Mouse (Mus musculus) testis, postnatal 10 days (tissue): ENCODE measurements around the gene Ifit3.
"Not testable (repeated sequence)": the region's sequence is repeated elsewhere in the genome, so short reads cannot be mapped to it uniquely, and the experiment has no call there.

Source experiments
- DNase-seq: peaks from one replicate; pipeline ENCODE4 v3.0.0; 2021; ENCODE audit warnings: low spot score

Gene Ifit3

GRCm38 (mm10) chr19:34583126-34583766 lies at the start of gene Ifit3:
Gene Ifit3, plus strand, starts transcription at chr19:34583531.
- DNase-seq, result not testable (repeated sequence)

DNA sequence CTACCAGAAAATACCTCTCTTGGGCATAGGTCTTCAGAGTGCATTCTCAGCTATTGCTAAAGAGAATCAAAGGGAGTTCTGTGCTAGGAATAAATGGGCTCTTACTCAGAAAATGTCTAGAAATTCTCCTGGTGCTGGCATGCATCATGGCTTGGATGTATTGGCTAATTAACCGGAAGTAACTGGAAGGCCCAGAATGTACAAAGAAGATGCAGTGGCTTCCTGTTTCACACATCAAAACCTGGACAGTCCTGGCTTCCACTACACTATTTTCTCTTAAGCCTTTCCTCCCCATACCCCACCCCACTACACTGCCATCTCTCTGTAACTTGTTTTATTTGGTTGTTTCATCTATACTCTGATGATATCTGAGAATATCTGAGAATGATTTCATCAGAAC lies 43.9 kb upstream of the Ifit3 start:
- no peak for DNase-seq

GRCm38 (mm10) chr19:34546211-34546610 lies 37.1 kb upstream of the Ifit3 start:
- DNase-seq, result no peak

DNA sequence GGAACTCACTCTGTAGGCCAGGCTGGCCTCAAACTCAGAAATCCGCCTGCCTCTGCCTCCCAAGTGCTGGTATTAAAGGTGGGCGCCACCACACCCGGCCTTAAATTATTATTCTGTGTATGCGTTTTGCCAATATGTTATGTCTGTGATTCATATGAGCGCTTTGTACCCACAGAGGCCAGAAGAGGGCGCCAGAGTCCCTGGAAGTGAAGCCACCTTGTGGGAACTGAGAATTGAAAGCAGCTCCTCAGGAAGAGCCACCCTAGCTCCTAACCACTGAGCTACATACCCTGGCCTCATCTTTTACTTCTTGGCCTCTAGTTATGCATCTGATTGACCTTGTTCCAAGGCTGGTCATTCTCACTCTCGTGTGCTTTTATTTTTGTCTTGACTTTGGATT lies 35.4 kb upstream of the Ifit3 start:
- DNase-seq, result peak; percentile 87

- no peak for DNase-seq
These were observed 33.2 kb upstream of the Ifit3 start for GRCm38 (mm10) chr19:34550205-34550533.

- DNase-seq, result peak; percentile 71
These were observed 32.7 kb upstream of the Ifit3 start, which contains the start of gene Ifit2 for GRCm38 (mm10) chr19:34550534-34551223. Gene Ifit2, plus strand, starts transcription at chr19:34550694.

- no peak for DNase-seq
These were observed 31.4 kb upstream of the Ifit3 start for GRCm38 (mm10) chr19:34551981-34552380.

DNA sequence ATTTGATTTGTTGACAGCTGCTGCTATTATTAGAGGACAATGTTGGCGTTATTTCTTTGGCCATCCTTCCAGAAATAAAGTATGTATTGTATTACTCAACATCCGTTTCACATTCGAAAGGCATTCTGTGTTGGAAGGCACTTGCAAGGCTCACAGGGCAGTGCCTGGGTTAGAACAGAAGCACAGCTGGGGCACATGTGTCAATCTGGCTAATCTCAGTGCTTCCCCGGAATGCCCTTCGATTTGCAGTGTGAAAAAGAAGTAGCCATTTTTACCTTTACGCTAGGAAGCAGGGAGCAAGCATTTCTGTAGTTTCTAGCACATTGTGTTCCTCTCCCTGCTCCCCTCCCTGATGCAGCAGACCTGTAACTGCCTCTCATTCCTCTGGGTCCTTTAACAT lies 30.3 kb upstream of the Ifit3 start:
- DNase-seq, result no peak

DNA sequence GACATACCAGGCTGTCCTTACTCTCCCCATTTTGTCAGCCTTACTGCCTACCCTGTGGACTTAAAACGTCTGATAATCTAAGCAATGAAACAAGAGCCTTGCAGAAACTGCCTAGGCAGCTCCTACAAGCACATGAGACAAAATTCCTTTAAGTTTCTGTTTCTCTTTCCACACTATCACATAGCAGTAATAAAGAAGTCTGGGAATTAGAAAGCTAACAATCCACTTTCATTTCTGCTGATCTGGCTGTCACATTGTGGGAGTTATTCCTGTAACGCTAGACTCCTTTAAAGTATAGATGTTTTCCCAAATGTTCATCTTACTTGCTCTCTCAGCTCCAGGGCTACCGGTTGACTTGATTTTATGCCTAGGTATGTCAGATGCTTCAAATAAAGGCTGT lies 29.8 kb upstream of the Ifit3 start:
- DNase-seq, result no peak

DNA sequence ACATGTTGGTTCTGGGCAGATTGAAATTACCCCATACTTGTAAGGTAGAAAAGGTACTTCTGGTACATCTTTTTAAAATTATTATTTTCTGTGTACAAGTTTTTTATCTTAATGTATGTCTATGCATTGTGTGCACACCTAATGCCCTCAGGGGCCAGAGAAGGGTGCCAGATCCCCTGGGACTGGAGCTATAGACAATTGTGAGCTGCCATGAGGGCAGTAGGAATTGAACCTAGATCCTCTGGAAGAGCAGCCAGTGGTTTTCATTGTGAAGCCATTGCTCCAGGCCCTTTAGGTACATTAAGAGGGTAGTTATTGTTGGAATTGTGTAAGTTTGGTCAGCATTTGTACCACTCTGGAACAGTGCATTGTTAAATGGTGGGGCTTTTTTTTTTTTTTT lies 29.3 kb upstream of the Ifit3 start:
- DNase-seq, result no peak

GRCm38 (mm10) chr19:34556621-34557020 lies 26.7 kb upstream of the Ifit3 start:
- no peak for DNase-seq

DNA sequence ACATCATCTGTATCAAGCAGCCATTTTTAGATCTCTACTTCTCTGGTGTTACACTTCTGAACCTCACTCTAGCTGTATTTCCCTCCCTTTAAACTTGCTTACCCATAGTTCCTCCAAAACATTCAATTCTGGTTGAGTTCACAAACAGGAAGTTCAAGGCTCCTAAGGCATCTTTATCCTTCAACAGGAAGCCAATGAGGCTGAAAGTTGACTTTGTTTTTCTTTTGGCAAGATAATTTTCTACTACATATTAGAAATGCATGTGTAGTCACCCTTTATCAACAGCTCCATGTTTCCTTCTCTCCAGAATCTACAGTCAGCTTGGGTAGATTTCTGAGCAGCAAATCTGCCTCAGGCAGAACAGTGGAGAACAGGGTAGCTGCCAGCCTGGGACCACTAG lies 20.8 kb upstream of the Ifit3 start:
- no peak for DNase-seq

- no peak for DNase-seq
These were observed 17.1 kb upstream of the Ifit3 start for GRCm38 (mm10) chr19:34566178-34566784.

GRCm38 (mm10) chr19:34568988-34569895 lies 14.1 kb upstream of the Ifit3 start:
- DNase-seq, result no peak

DNA sequence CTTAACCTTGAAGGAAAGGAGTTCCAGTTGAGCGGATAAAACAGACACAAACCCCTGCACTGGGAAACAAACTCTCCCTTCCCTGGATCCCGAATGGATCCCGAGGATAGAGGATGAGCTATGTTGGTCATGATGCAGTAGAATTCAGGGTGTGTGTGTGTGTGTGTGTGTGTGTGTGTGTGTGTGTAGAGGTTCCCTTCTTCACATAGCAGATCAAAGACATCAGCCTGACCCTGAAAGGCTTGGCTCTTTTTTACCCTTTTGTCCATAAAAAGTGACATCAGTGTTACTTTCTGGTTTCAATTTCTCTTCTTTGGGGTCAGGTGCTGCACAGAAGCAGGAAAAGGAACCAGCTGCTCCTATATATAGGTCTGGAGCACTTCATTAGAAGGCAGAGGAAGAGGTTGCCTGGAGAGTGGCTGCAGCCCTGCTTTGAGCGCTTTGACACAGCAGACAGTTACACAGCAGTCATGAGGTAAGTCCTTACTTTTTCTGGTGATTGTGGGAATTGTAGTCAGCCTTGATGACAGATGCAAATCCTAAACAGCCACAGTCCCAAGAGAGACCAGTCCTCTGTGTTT lies 13.3 kb upstream of the Ifit3 start:
- no peak for DNase-seq

- DNase-seq, result no peak
These were observed 12.3 kb upstream of the Ifit3 start for GRCm38 (mm10) chr19:34571080-34571479.

GRCm38 (mm10) chr19:34573650-34574049 lies 9.7 kb upstream of the Ifit3 start:
- DNase-seq, result no peak

GRCm38 (mm10) chr19:34577121-34577520 lies 6.2 kb upstream of the Ifit3 start:
- no peak for DNase-seq

DNA sequence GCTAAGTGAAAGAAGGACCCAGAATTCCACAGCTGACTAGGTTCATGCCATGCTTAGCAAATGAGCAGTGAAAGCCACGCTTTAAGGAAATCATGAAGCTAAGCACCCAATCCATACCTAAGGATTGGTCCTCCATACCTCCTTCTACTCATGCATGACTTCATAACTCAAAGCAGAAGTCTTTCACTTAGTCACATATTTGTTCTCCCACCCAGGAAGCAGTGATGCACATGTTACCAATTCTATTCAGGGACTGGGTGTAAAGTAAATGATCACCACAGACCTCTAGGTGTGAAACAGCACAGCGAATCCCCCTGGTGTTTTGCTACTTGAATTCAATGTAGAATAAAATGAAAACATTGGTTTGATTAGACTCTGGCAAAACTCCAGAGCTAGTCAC lies 635 bp upstream of the Ifit3 start:
- DNase-seq, result not testable (repeated sequence)

DNA sequence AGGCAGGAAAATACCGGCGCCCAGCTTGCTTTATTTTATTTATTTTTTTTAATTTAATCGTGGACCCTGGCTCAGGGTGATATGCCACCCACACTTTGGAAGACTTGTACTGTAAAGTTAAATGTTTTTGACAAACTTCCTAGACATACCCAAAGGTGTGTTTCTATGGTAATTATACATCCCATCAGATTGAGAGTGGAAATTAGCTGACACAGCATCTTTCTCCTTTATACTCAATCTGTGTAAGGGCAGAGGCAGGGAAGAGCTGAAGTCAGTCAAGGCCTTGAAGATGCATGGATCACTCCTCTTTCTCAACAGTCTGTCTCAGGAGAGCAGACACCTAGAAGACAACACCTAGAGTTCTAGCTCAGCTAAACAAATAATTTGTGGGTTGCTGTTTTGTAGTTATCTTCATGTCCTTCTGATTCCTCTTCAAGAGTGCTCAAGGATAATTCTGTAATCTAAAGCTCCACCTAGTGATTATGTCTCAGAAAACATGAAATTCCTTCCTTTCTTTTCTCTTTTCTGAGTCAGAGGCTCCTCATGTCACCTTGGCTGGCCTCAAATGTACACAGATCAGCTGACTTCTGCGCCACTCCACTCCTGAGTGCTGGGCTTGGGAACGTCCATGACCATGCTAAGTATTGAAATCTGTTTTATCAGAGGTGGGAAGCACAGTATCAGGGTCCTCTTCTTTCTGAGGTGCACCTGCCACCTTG lies 2.6 kb downstream of the Ifit3 start:
- DNase-seq, result not testable (repeated sequence)
